Mouse (Mus musculus) ES-Bruce4 (cell line): ENCODE measurements around the gene Ubxn1.

Source experiments
- CTCF ChIP-seq: IDR thresholded peaks from one replicate; pipeline ENCODE4 v1.8.1; 2011; ENCODE audit warnings: low read depth, low read length
- POLR2A ChIP-seq: IDR thresholded peaks from one replicate; pipeline ENCODE4 v1.8.1; 2011; ENCODE audit warnings: low read length; ENCODE audit not compliant: insufficient read depth

- TF ChIP-seq POLR2A (no peak), CTCF (no peak)
Measured at GRCm38 (mm10) chr19:8911810-8912209, 40.5 kb downstream of the Ubxn1 start.
